Mouse (Mus musculus): Measurements from ENCODE around the gene Cox4i2. TPM values are rescaled to one million over a fixed set of nuclear protein-coding genes. Genes with fewer than 3 reads are reported as not detected.
A peak's percentile ranks its signal among the peaks of the same experiment; 100 is the strongest.

Cox4i2 gene
- polyA plus RNA-seq, 1 experiment from 2014 or later, result 27.0 TPM

DNA sequence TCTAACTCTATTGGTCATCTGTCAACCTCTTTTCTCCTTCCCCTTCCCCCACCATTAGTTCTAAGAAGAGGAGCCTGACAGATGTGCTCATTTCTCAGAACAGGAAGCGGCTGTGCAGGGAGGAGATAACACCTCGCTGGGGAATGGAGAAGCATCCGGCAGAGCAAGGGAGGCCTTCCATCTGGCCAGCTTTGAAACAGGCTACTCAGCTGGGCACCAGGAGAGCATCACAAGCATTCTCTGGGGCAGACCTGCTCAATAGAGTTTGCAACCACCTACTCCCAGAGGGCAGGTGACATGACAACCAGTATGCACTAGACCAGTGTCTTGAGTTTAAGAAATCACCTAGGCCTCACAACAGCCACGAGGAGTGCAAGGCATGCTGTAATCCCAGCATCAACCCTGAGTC is 35.6 kb downstream of the Cox4i2 start:
- ATAC-seq (ENCODE audit: low read depth) (no peak), DNase-seq (ENCODE audit: low spot score) (peak; percentile 26)
- H3K9ac ChIP-seq (ENCODE audit: low read depth, low read length), result no peak overlapping the region
- no peaks in the 10 kb centered on the region for H3K9me3 ChIP-seq (ENCODE audit: control insufficient read depth, low read length)
- no peak overlapping the region for H3K4me3 ChIP-seq (ENCODE audit: low read depth, low read length)
- H3K4me2 ChIP-seq (ENCODE audit: low read depth, low read length), result no peak overlapping the region
- WGBS, result 37% methylated on average over 4 of the region's 4 CpGs
- H3K36me3 ChIP-seq (ENCODE audit: control insufficient read depth, insufficient read depth, low read length), result no peaks in the 10 kb centered on the region; the same call in 1 of the 2 replicates
- no peaks in the 10 kb centered on the region for H3K27me3 ChIP-seq (replicated peaks; ENCODE audit: control insufficient read depth, insufficient read depth, low read length)
- no peak overlapping the region for H3K27ac ChIP-seq (replicated peaks; ENCODE audit: low read depth, low read length)
- 0 out of 2 replicates have a peak, but pooled peaks cover 3% of the 10 kb centered on the region for H3K4me1 ChIP-seq (ENCODE audit: control insufficient read depth, insufficient read depth, low read length)

DNA sequence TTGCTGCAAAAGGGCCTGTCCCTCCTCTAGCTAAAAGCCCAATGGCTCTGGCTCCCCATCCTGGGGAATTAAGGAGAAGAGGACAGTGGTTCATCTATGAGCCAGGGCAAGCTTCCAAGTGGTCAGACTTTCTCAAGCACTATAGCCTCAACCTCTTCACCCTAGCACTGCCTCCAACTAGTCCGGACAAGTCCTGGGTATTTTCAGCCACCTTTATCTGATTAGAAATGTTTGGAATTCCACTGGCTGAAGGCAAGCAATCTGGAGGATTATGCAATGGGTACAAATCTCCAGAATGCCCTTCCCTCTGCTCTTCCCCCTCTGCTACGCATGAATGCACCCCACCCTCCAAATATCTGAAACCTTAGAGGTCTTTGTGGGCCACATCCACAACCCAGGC is 38.5 kb downstream of the Cox4i2 start:
- Histone ChIP-seq H3K4me1 (ENCODE audit: control insufficient read depth, insufficient read depth, low read length) (0 out of 2 replicates have a peak, but pooled peaks cover 3% of the 10 kb centered on the region), H3K4me2 (ENCODE audit: low read depth, low read length) (no peak overlapping the region), H3K9me3 (ENCODE audit: control insufficient read depth, low read length) (no peaks in the 10 kb centered on the region), H3K9ac (ENCODE audit: low read depth, low read length) (no peak overlapping the region), H3K4me3 (ENCODE audit: low read depth, low read length) (no peak overlapping the region), H3K36me3 (ENCODE audit: control insufficient read depth, insufficient read depth, low read length) (no peaks in the 10 kb centered on the region; the same call in 1 of the 2 replicates), H3K27me3 (replicated peaks; ENCODE audit: control insufficient read depth, insufficient read depth, low read length) (no peaks in the 10 kb centered on the region), H3K27ac (replicated peaks; ENCODE audit: low read depth, low read length) (no peak overlapping the region)
- ATAC-seq (ENCODE audit: low read depth) (no peak), DNase-seq (ENCODE audit: low spot score) (no peak)
- WGBS, result 72% methylated on average over 2 of the region's 2 CpGs

DNA sequence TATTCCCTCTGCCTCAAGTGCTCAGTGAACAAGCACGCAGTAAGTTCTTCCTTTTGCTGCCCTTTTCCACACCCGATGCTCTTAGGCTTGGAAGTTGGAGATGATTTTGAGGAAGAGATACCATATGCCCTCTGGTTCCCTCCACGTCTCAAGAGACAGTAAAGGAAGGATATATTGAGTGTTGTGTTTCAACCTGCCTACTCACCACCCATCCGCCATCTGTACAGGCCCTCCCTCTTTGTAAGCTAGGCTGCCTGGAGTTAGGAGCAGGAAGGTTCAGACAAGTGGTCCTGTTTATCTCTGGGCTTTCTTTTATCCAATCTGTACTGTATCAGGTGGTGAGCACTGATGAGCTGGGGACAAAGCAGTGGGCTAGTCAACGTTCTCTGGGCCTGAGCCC is 39.4 kb downstream of the Cox4i2 start:
- Histone ChIP-seq H3K36me3 (ENCODE audit: control insufficient read depth, insufficient read depth, low read length) (no peaks in the 10 kb centered on the region; the same call in 1 of the 2 replicates), H3K27ac (replicated peaks; ENCODE audit: low read depth, low read length) (no peak overlapping the region), H3K4me3 (ENCODE audit: low read depth, low read length) (no peak overlapping the region), H3K4me2 (ENCODE audit: low read depth, low read length) (no peak overlapping the region), H3K9me3 (ENCODE audit: control insufficient read depth, low read length) (no peaks in the 10 kb centered on the region), H3K4me1 (ENCODE audit: control insufficient read depth, insufficient read depth, low read length) (0 out of 2 replicates have a peak, but pooled peaks cover 3% of the 10 kb centered on the region), H3K9ac (ENCODE audit: low read depth, low read length) (no peak overlapping the region), H3K27me3 (replicated peaks; ENCODE audit: control insufficient read depth, insufficient read depth, low read length) (no peaks in the 10 kb centered on the region)
- DNase-seq (ENCODE audit: low spot score) (no peak), ATAC-seq (ENCODE audit: low read depth) (no peak)
- WGBS, result 83% methylated on average over 5 of the region's 5 CpGs

DNA sequence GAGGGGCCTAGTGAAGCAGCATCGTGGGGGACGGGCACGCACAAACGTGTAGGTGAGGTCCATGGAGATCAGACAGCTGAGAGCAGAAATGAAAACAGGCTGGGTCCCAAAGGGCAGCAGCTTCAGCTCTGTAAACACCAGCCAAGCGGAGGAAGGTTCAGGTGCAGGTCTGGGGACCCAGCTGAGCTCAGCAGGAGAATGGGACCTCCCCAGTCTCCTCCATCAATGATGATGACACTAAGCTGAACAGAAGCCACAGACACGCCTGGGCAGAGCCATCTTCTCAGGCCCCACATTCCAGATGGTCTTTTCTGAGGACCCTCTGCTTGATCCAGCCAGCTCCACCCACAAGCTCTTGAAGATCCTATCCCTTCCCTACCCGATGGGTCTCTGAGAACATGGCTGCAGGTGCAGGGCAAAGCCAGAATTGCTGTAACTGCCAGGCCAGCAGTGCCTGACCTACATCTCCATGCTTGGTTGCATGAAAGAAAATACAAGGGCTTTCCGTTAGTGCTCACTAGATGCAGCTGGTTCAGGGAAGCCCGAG is 40.4 kb downstream of the Cox4i2 start:
- Histone ChIP-seq H3K27me3 (replicated peaks; ENCODE audit: control insufficient read depth, insufficient read depth, low read length) (no peaks in the 10 kb centered on the region), H3K9me3 (ENCODE audit: control insufficient read depth, low read length) (no peaks in the 10 kb centered on the region), H3K9ac (ENCODE audit: low read depth, low read length) (no peak overlapping the region), H3K4me3 (ENCODE audit: low read depth, low read length) (no peak overlapping the region), H3K36me3 (ENCODE audit: control insufficient read depth, insufficient read depth, low read length) (no peaks in the 10 kb centered on the region; the same call in 1 of the 2 replicates), H3K4me1 (ENCODE audit: control insufficient read depth, insufficient read depth, low read length) (0 out of 2 replicates have a peak, but pooled peaks cover 3% of the 10 kb centered on the region), H3K4me2 (ENCODE audit: low read depth, low read length) (no peak overlapping the region), H3K27ac (replicated peaks; ENCODE audit: low read depth, low read length) (no peak overlapping the region)
- ATAC-seq (ENCODE audit: low read depth) (peak; percentile 57; the same call in 1 of the 2 replicates), DNase-seq (ENCODE audit: low spot score) (peak; percentile 30)
- 67% methylated on average over 9 of the region's 9 CpGs for WGBS

DNA sequence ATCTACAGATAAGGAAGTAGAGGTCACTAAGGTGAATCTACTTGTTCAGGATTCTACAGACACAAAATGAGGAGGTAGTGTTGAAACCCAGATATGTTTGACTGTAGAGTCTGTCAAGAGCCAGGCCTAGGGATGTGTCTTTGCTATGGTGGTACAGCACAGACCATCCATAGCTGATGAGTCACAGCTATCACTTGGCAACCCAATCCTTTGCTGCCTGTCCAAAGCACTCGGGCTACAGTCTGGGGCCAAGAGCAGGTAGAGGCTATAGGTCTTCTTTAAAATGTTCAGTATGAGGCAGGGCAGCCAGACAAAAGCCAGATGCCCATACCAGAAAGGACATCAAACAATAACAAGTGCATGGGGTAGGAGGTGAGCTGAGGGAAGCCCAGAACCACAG is 43.6 kb downstream of the Cox4i2 start:
- no peak overlapping the region for H3K4me3 ChIP-seq (ENCODE audit: low read depth, low read length)
- H3K4me2 ChIP-seq (ENCODE audit: low read depth, low read length), result no peak overlapping the region
- DNase-seq (ENCODE audit: low spot score) (no peak), ATAC-seq (ENCODE audit: low read depth) (no peak)
- H3K27me3 ChIP-seq (replicated peaks; ENCODE audit: control insufficient read depth, insufficient read depth, low read length), result no peaks in the 10 kb centered on the region
- 0 out of 2 replicates have a peak, but pooled peaks cover 2% of the 10 kb centered on the region for H3K4me1 ChIP-seq (ENCODE audit: control insufficient read depth, insufficient read depth, low read length)
- 91% methylated on average over 1 of the region's 1 CpGs for WGBS
- H3K27ac ChIP-seq (replicated peaks; ENCODE audit: low read depth, low read length), result no peak overlapping the region
- H3K36me3 ChIP-seq (ENCODE audit: control insufficient read depth, insufficient read depth, low read length), result no peaks in the 10 kb centered on the region
- H3K9ac ChIP-seq (ENCODE audit: low read depth, low read length), result no peak overlapping the region
- no peaks in the 10 kb centered on the region for H3K9me3 ChIP-seq (ENCODE audit: control insufficient read depth, low read length)

DNA sequence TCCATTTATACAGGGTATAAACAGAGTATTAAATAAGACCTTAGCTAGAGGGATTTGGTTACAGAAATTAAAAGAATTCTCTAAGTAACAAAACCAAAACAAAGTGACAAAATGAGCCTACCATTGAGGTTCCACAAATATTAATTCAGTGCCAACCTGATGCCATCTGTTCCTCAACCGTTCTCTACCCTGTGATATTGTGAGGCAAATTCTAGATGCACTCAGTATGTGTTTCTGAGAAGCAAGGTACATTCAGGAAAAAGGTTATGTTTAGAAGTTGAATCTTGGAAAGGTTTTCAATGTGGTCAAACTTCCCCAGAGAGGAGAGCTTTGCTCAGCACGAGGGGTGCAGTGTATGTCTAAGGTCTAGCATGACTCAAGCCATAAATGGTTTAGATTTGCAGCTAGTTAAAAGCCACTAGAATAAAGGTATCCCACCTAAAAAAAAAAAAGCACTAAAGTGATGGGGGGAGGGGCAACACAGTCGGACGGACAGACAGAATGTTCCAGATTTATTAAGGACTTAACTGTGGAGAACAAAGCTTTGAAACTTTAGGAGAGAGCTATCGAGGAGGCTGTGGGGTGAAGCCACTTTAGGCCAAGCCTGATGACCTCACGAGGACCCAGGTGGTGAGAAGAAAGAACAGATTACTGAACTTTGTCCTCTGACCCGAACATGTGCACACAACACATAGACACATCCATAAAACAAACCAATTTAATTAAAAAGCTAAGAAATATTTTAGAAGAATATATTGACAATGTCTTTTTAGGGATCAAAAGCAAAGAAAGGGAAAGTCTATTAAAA is 46.2 kb downstream of the Cox4i2 start:
- ATAC-seq (ENCODE audit: low read depth) (no peak), DNase-seq (ENCODE audit: low spot score) (no peak)
- Histone ChIP-seq H3K36me3 (ENCODE audit: control insufficient read depth, insufficient read depth, low read length) (no peaks in the 10 kb centered on the region), H3K4me3 (ENCODE audit: low read depth, low read length) (no peak overlapping the region), H3K9me3 (ENCODE audit: control insufficient read depth, low read length) (no peaks in the 10 kb centered on the region), H3K27me3 (replicated peaks; ENCODE audit: control insufficient read depth, insufficient read depth, low read length) (no peaks in the 10 kb centered on the region), H3K27ac (replicated peaks; ENCODE audit: low read depth, low read length) (no peak overlapping the region), H3K9ac (ENCODE audit: low read depth, low read length) (no peak overlapping the region), H3K4me1 (ENCODE audit: control insufficient read depth, insufficient read depth, low read length) (peaks cover 16% of the 10 kb centered on the region), H3K4me2 (ENCODE audit: low read depth, low read length) (no peak overlapping the region)
- 69% methylated on average over 7 of the region's 7 CpGs for WGBS

DNA sequence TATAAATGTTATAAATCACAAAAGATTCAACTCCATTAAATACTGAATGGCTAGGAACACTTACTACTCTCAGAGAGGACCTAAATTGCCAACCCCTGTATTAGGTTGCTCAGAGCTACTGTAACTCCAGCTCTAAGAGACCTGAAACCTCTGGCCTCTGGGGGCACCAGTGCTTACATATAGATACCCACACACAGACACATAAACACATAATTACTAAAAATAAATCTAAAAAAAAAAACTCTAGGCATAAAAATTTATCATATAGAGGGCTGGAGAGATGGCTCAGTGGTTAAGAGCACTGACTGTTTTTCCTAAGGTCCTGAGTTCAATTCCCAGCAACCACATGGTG is 46.8 kb downstream of the Cox4i2 start:
- Histone ChIP-seq H3K9me3 (ENCODE audit: control insufficient read depth, low read length) (no peaks in the 10 kb centered on the region), H3K27me3 (replicated peaks; ENCODE audit: control insufficient read depth, insufficient read depth, low read length) (no peaks in the 10 kb centered on the region), H3K27ac (replicated peaks; ENCODE audit: low read depth, low read length) (no peak overlapping the region), H3K36me3 (ENCODE audit: control insufficient read depth, insufficient read depth, low read length) (no peaks in the 10 kb centered on the region), H3K9ac (ENCODE audit: low read depth, low read length) (no peak overlapping the region), H3K4me2 (ENCODE audit: low read depth, low read length) (no peak overlapping the region), H3K4me3 (ENCODE audit: low read depth, low read length) (no peak overlapping the region), H3K4me1 (ENCODE audit: control insufficient read depth, insufficient read depth, low read length) (peaks cover 22% of the 10 kb centered on the region)
- ATAC-seq (ENCODE audit: low read depth) (no peak), DNase-seq (ENCODE audit: low spot score) (no peak)

DNA sequence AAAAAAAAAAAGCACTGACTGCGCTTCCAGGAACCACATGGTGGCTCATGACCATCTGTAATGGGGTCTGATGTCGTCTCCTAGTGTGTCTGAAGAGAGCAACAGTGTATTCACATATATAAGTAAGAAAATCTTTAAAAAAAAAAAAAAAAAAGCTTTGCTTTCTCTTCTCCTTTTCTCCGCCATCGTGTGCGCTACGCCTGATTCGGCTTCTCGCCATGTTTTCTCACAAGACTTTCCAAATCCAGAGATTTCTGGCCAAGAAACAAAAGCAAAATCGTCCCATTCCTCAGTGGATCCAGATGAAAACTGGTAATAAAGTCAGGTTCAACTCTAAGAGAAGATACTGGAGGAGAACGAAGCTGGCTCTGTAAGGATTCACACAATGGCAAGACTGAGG is 48.3 kb downstream of the Cox4i2 start:
- ATAC-seq (ENCODE audit: low read depth) (no peak), DNase-seq (ENCODE audit: low spot score) (no peak)
- Histone ChIP-seq H3K4me1 (ENCODE audit: control insufficient read depth, insufficient read depth, low read length) (peaks cover 26% of the 10 kb centered on the region), H3K36me3 (ENCODE audit: control insufficient read depth, insufficient read depth, low read length) (no peaks in the 10 kb centered on the region), H3K9ac (ENCODE audit: low read depth, low read length) (no peak overlapping the region), H3K27me3 (replicated peaks; ENCODE audit: control insufficient read depth, insufficient read depth, low read length) (no peaks in the 10 kb centered on the region), H3K4me3 (ENCODE audit: low read depth, low read length) (no peak overlapping the region), H3K9me3 (ENCODE audit: control insufficient read depth, low read length) (no peaks in the 10 kb centered on the region), H3K4me2 (ENCODE audit: low read depth, low read length) (no peak overlapping the region), H3K27ac (replicated peaks; ENCODE audit: low read depth, low read length) (no peak overlapping the region)
- WGBS, result 89% methylated on average over 10 of the region's 10 CpGs

DNA sequence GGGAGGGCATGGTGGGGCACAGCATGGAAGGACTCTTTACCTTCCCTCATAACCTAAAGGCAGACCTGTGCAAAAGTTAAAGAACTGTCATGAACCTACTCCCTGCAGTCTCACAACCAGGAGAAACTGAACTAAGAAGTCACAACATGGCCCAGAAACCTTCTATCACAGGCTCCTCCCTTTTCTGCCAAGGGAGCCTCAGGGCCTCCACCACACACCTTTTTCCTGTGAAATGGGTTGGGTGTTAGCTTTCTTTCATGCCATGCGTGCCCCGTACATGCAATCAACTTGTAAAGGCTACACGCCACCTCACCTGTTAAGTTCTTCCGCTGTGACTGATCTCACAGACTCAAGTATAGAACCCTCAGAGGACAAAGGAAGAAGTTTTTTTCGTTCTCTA is 49.1 kb downstream of the Cox4i2 start:
- WGBS, result 86% methylated on average over 5 of the region's 5 CpGs
- Histone ChIP-seq H3K4me1 (ENCODE audit: control insufficient read depth, insufficient read depth, low read length) (peaks cover 26% of the 10 kb centered on the region), H3K9me3 (ENCODE audit: control insufficient read depth, low read length) (no peaks in the 10 kb centered on the region), H3K4me3 (ENCODE audit: low read depth, low read length) (no peak overlapping the region), H3K9ac (ENCODE audit: low read depth, low read length) (no peak overlapping the region), H3K36me3 (ENCODE audit: control insufficient read depth, insufficient read depth, low read length) (no peaks in the 10 kb centered on the region), H3K27ac (replicated peaks; ENCODE audit: low read depth, low read length) (no peak overlapping the region), H3K4me2 (ENCODE audit: low read depth, low read length) (no peak overlapping the region), H3K27me3 (replicated peaks; ENCODE audit: control insufficient read depth, insufficient read depth, low read length) (no peaks in the 10 kb centered on the region)
- DNase-seq (ENCODE audit: low spot score) (no peak), ATAC-seq (ENCODE audit: low read depth) (no peak)
